In the genomic region with DNA sequence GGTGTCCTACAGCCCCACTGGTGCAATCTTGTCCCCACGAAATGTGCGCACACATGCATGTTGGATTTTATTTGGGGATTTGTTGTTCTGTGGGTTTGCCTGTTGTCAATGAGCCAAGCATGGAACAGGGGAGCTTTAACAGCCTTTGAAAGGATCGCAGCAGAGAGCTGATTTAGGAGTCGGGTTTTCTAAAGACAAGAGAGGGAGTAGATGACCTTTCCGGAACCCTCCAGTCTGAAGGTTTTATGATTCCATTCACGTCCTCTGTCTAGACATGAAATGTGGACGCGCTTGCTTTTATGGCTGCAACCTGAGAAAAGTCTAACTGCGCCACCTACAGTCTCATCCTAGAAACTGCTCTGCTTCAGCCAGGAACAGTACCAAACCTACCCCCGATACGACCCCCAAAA, we compare ENCODE assay signal across 8 mouse cellular contexts. TPM values are rescaled to one million over a fixed set of nuclear protein-coding genes. Genes with fewer than 3 reads are reported as not detected.
A peak's percentile ranks its signal among the peaks of the same experiment; 100 is the strongest.
DNase-seq lines count a peak whose midpoint lies in the region; ATAC-seq and TF ChIP-seq lines count a peak whose summit lies in the region.

No protein-coding gene starts in this region.

- intact Hi-C loops in gastrocnemius, adult 2 months (cut with DNase I) = loop anchor here (1.0 to 2.0 kb wide), 2 partner anchors 188 to 240 kb away; no protein-coding TSS in a partner anchor
- intact Hi-C loops in left cerebral cortex, postnatal 36 days (cut with DNase I) = loop anchor here (1.0 to 2.0 kb wide), 3 partner anchors 116 to 240 kb away; a partner anchor contains a TSS

- 18% methylated on average over 11 of the region's 11 CpGs for WGBS in midbrain, postnatal 0 days

- peak; percentile 86 for ATAC-seq in midbrain, postnatal 0 days (ENCODE audit: low FRiP score)

- H3K4me3 ChIP-seq in gastrocnemius, adult 2 months = peak overlapping the region; percentile 62
- H3K4me3 ChIP-seq in midbrain, postnatal 0 days (ENCODE audit: low read depth, low read length) = no peak overlapping the region

- H3K36me3 ChIP-seq in midbrain, postnatal 0 days (ENCODE audit: insufficient read depth, low read length) = no peaks in the 10 kb centered on the region

- no peak overlapping the region for H3K9ac ChIP-seq in midbrain, postnatal 0 days (replicated peaks; ENCODE audit: low read length, poor library complexity, severe bottlenecking)

- peak overlapping the region; percentile 40; the same call in 1 of the 2 replicates for H3K27ac ChIP-seq in gastrocnemius, adult 2 months
- peak overlapping the region; percentile 55 for H3K27ac ChIP-seq in midbrain, postnatal 0 days (ENCODE audit: low read depth, low read length)

- peak; percentile 80 for TF ChIP-seq CTCF in gastrocnemius, adult 2 months (IDR thresholded peaks at IDR 0.05)
- TF ChIP-seq CTCF in midbrain, postnatal 0 days (IDR thresholded peaks at IDR 0.05) = peak; percentile 89

- peak overlapping the region; percentile 26 for H3K4me2 ChIP-seq in midbrain, postnatal 0 days (ENCODE audit: low read depth, low read length, poor library complexity, severe bottlenecking)

- peak; percentile 60 for DNase-seq in urinary bladder, postnatal 14 days (ENCODE audit: low spot score)
- no peak for DNase-seq in urinary bladder, postnatal 10 days (ENCODE audit: low spot score)
- DNase-seq in cerebellum, postnatal 14 days = peak; percentile 84 to 88
- DNase-seq in gastrocnemius, adult 2 months = peak; percentile 37
- peak; percentile 53 for DNase-seq in kidney, adult 18-20 months
- peak; percentile 54 to 57 for DNase-seq in left cerebral cortex, postnatal 36 days (ENCODE audit: low spot score in 2 of 2)
- peak; percentile 94 for DNase-seq in midbrain, postnatal 0 days (ENCODE audit: low spot score)
- DNase-seq in thymus, postnatal 0 days (ENCODE audit: low spot score) = peak; percentile 56

- H3K27me3 ChIP-seq in midbrain, postnatal 0 days (ENCODE audit: insufficient read depth, low read length) = no peaks in the 10 kb centered on the region

- no peaks in the 10 kb centered on the region for H3K9me3 ChIP-seq in midbrain, postnatal 0 days (ENCODE audit: low read length)

- H3K4me1 ChIP-seq in midbrain, postnatal 0 days (ENCODE audit: insufficient read depth, low read length) = peaks cover 5% of the 10 kb centered on the region; the same call in 1 of the 2 replicates

RNA-seq across cellular contexts. Expression of a gene that starts 23.5 kb away (rescaled TPM):
- 10 to 100 TPM; 21.0 to 22.9 TPM for total RNA-seq in gastrocnemius, adult 2 months (2021)
- total RNA-seq in left cerebral cortex, postnatal 36 days (2021) = 10 to 100 TPM; 54.7 to 56.5 TPM
- 32.4 and 67.0 TPM in 2 replicates for total RNA-seq in midbrain, postnatal 0 days (2014; rRNA removed)
- 63.7 and 70.3 TPM in 2 replicates for polyA plus RNA-seq in midbrain, postnatal 0 days (2015; fragmentation: Nextera tagmentation; extraction: Ambion mirVana)
- 54.7 and 58.3 TPM in 2 replicates for polyA plus RNA-seq in thymus, postnatal 0 days (2015; fragmentation: Nextera tagmentation; extraction: Ambion mirVana)
